Mouse (Mus musculus): ENCODE results near the gene Raf1.

- TF ChIP-seq CTCF (IDR thresholded peaks at IDR 0.05; ENCODE audit: borderline replicate concordance, control insufficient read depth, extremely low read depth, insufficient read depth, low read length, poor library complexity) (no peak), POLR2A (IDR thresholded peaks at IDR 0.05; ENCODE audit: control insufficient read depth, extremely low read depth, insufficient read depth, low read length, poor library complexity) (no peak)
Observed at GRCm38 (mm10) chr6:115701302-115701701, 24.9 kb upstream of the Raf1 start.

Data from thymus, adult 2 months (tissue).